Mouse (Mus musculus) kidney, adult 18-20 months (tissue): ENCODE data around the gene Tes3-ps.

ENCODE experiments used
- DNase-seq: peaks from one replicate; pipeline ENCODE4 v3.0.0; 2021

Tes3-ps gene

GRCm38 (mm10) chr13:49492376-49493368 lies at the start of gene Tes3-ps:
Gene Tes3-ps, plus strand, starts transcription at chr13:49493318.
- DNase-seq: no peak

GRCm38 (mm10) chr13:49444451-49444850 lies 48.7 kb upstream of the Tes3-ps start:
- DNase-seq: no peak

GRCm38 (mm10) chr13:49449318-49449749 lies 43.8 kb upstream of the Tes3-ps start:
- DNase-seq: peak; percentile 78

- DNase-seq: no peak
These were observed 32.8 kb upstream of the Tes3-ps start for GRCm38 (mm10) chr13:49460276-49460675.

GRCm38 (mm10) chr13:49460692-49461414 lies 32.3 kb upstream of the Tes3-ps start:
- DNase-seq: no peak

GRCm38 (mm10) chr13:49461458-49462132 lies 31.5 kb upstream of the Tes3-ps start:
- DNase-seq: peak; percentile 56

- no peak for DNase-seq
These were observed 30.2 kb upstream of the Tes3-ps start for GRCm38 (mm10) chr13:49462921-49463320.

- no peak for DNase-seq
These were observed 27.2 kb upstream of the Tes3-ps start for GRCm38 (mm10) chr13:49465875-49466274.

- no peak for DNase-seq
These were observed 26.6 kb upstream of the Tes3-ps start for GRCm38 (mm10) chr13:49466393-49467075.

GRCm38 (mm10) chr13:49467585-49467984 lies 25.5 kb upstream of the Tes3-ps start:
- no peak for DNase-seq

- no peak for DNase-seq
These were observed 24.1 kb upstream of the Tes3-ps start for GRCm38 (mm10) chr13:49469002-49469401.

GRCm38 (mm10) chr13:49470319-49470718 lies 22.8 kb upstream of the Tes3-ps start:
- no peak for DNase-seq

- no peak for DNase-seq
These were observed 22.3 kb upstream of the Tes3-ps start for GRCm38 (mm10) chr13:49470806-49471205.

GRCm38 (mm10) chr13:49471981-49472675 lies 21.0 kb upstream of the Tes3-ps start:
- no peak for DNase-seq

- no peak for DNase-seq
These were observed 20.5 kb upstream of the Tes3-ps start for GRCm38 (mm10) chr13:49472676-49473005.

- no peak for DNase-seq
These were observed 15.2 kb upstream of the Tes3-ps start for GRCm38 (mm10) chr13:49477887-49478286.

GRCm38 (mm10) chr13:49478851-49479374 lies 14.2 kb upstream of the Tes3-ps start:
- DNase-seq: no peak

- DNase-seq: no peak
These were observed 13.7 kb upstream of the Tes3-ps start for GRCm38 (mm10) chr13:49479399-49479798.

- DNase-seq: peak; percentile 54
These were observed 13.1 kb upstream of the Tes3-ps start for GRCm38 (mm10) chr13:49480057-49480456.

- DNase-seq: no peak
These were observed 12.6 kb upstream of the Tes3-ps start for GRCm38 (mm10) chr13:49480551-49480950.

- DNase-seq: no peak
These were observed 7.7 kb upstream of the Tes3-ps start for GRCm38 (mm10) chr13:49485388-49485787.

- no peak for DNase-seq
These were observed 11.4 kb downstream of the Tes3-ps start, which contains the start of gene Ecm2 for GRCm38 (mm10) chr13:49504510-49504909. Gene Ecm2, plus strand, starts transcription at chr13:49504810.
